Mouse (Mus musculus) midbrain, embryonic 12.5 days (tissue): ENCODE data around the gene Wnt5b. TPM values are rescaled to one million over a fixed set of nuclear protein-coding genes. Genes with fewer than 3 reads are reported as not detected.

Experiments used
- ATAC-seq: fragments of 200-750 bp; cut with Nextera tagmentation; 2 replicates; pipeline ENCODE4 v1.8.0; 2017; ENCODE audit warnings: low read depth, moderate TSS enrichment, moderate library complexity; ENCODE audit not compliant: low FRiP score
- H3K27ac ChIP-seq: fragments of 300-500 bp; sonication (generic); replicated peaks from 2 replicates; pipeline ENCODE4 v1.5.1; 2016; ENCODE audit warnings: mild to moderate bottlenecking
- H3K27me3 ChIP-seq: fragments of 300-500 bp; sonication (generic); 2 replicates; pipeline ENCODE4 v1.6.1; 2016; ENCODE audit warnings: mild to moderate bottlenecking
- H3K36me3 ChIP-seq: fragments of 300-500 bp; sonication (generic); 2 replicates; pipeline ENCODE4 v1.6.1; 2016
- H3K4me1 ChIP-seq: fragments of 300-500 bp; sonication (generic); 2 replicates; pipeline ENCODE4 v1.6.1; 2016
- H3K4me2 ChIP-seq: fragments of 300-500 bp; sonication (generic); replicated peaks from 2 replicates; pipeline ENCODE4 v1.6.1; 2016; ENCODE audit warnings: mild to moderate bottlenecking, moderate library complexity
- H3K4me3 ChIP-seq: fragments of 300-500 bp; sonication (generic); 2 replicates; pipeline ENCODE4 v1.5.1; 2016; ENCODE audit warnings: mild to moderate bottlenecking
- H3K9ac ChIP-seq: fragments of 300-500 bp; sonication (generic); replicated peaks from 2 replicates; pipeline ENCODE4 v1.6.1; 2016; ENCODE audit warnings: mild to moderate bottlenecking, moderate library complexity
- H3K9me3 ChIP-seq: fragments of 300-500 bp; sonication (generic); 2 replicates; pipeline ENCODE4 v1.6.1; 2016; ENCODE audit warnings: mild to moderate bottlenecking
- WGBS: fragments of 180-500 bp; shearing (Covaris S2); methylation state at CpG from one replicate; pipeline ENCODE4 v1.1.7; 2016; 5-methylcytosine and 5-hydroxymethylcytosine counted together
- polyA plus RNA-seq: library from polyadenylated mRNA; unstranded; fragments of >200 nt; fragmentation: Nextera tagmentation; extraction: Ambion mirVana; gene quantifications from 2 replicates; pipeline ENCODE4 v1.2.1, GENCODE M21; 2016

The Wnt5b gene
- polyA plus RNA-seq, 1 experiment from 2014 or later = 10.6 TPM

DNA sequence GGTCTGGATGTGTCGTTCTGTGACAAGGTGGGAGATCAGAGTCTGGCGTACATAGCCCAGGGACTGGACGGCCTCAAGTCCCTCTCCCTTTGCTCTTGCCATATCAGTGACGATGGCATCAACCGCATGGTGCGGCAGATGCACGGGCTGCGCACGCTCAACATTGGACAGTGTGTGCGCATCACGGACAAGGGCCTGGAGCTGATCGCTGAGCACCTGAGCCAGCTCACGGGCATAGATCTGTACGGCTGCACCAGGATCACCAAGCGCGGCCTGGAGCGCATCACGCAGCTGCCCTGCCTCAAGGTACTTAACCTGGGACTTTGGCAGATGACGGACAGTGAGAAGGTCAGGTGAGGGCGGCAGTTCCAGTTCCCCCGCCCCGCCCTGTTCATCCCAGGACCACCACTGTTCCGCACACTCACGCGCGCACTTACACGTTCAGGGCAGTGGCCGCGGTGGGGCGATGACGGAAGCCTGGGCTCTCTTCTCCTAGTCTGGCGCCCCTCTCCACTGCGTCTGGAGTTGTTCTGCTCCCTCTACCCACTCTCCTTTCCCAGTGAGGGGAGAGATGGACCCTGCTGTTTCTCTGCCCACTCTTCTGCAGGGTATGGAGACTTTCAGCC is 63.3 kb downstream of the Wnt5b start:
- Histone ChIP-seq H3K4me2 (peak overlapping the region; percentile 96), H3K27ac (peak overlapping the region; percentile 99), H3K4me1 (peaks cover 53% of the 10 kb centered on the region), H3K27me3 (no peaks in the 10 kb centered on the region), H3K9me3 (no peaks in the 10 kb centered on the region), H3K36me3 (peaks cover 14% of the 10 kb centered on the region; the same call in 1 of the 2 replicates), H3K4me3 (peak overlapping the region; percentile 94), H3K9ac (peak overlapping the region; percentile 93)
- 1% methylated on average over 31 of the region's 33 CpGs for WGBS
- ATAC-seq = no peak

DNA sequence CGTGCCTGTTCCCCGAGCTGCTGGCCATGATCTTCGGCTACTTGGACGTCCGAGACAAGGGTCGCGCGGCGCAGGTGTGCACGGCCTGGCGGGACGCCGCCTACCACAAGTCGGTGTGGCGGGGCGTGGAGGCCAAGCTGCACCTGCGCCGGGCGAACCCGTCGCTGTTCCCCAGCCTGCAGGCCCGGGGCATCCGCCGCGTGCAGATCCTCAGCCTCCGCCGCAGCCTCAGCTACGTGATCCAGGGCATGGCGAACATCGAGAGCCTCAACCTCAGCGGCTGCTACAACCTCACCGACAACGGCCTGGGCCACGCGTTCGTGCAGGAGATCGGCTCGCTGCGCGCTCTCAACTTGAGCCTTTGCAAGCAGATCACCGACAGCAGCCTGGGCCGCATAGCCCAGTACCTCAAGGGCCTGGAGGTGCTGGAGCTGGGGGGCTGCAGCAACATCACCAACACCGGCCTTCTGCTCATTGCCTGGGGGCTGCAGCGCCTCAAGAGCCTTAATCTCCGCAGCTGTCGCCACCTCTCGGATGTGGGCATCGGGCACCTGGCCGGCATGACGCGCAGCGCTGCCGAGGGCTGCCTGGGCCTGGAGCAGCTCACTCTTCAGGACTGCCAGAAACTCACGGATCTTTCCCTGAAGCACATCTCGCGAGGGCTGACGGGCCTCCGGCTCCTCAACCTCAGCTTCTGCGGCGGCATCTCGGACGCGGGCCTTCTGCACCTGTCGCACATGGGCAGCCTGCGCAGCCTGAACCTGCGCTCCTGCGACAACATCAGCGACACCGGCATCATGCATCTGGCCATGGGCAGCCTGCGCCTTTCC is 64.1 kb downstream of the Wnt5b start:
- peaks cover 46% of the 10 kb centered on the region for H3K4me1 ChIP-seq

DNA sequence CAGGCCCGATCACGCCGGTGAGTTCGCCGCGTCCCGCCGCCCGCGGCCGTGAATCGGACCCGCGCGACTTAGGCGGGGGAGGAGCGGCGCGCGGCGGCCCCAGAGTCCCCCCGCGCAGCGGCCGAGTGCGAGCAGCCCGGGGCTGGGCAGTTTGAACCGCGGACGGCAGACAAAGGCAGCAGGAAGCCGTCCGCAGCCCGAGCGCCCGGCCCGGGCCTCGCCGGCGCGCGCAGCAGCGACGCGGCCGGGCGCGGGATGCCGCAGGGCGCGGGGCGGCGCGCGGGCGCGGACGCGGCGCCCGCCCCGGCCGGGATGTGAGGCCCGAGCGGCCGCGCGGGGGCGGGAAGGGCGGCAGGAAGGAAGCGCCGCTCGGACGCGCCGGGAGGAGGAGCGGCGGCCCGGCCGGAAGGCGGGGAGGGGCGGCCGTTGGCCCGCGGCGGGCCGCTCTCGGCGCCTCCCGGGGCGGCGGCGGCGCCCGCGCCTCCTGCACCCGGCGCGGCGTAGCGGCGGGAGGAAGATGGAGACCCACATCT is 64.7 kb downstream of the Wnt5b start, which contains the start of gene Fbxl14:
Gene Fbxl14, plus strand, starts transcription at position 326 of the 533 bp plus-strand sequence.
- peak within 1 kb of the TSS; percentile 94 for H3K4me3 ChIP-seq
- peak within 1 kb of the TSS; percentile 99 for H3K27ac ChIP-seq
- ATAC-seq = peak; percentile 88
- peaks cover 10% of the 10 kb centered on the region; the same call in 1 of the 2 replicates for H3K36me3 ChIP-seq
- H3K4me1 ChIP-seq = peaks cover 41% of the 10 kb centered on the region
- WGBS = under 1% methylated on average over 70 of the region's 101 CpGs
- peak within 1 kb of the TSS; percentile 93 for H3K9ac ChIP-seq
- no peaks in the 10 kb centered on the region for H3K9me3 ChIP-seq
- no peaks in the 10 kb centered on the region for H3K27me3 ChIP-seq
- peak within 1 kb of the TSS; percentile 96 for H3K4me2 ChIP-seq

More for the DNA sequence above, 64.1 kb downstream of the Wnt5b start:
- WGBS = under 1% methylated on average over 57 of the region's 70 CpGs
- Histone ChIP-seq H3K4me3 (peak overlapping the region; percentile 94), H3K27me3 (no peaks in the 10 kb centered on the region), H3K9ac (peak overlapping the region; percentile 93), H3K9me3 (no peaks in the 10 kb centered on the region), H3K36me3 (peaks cover 14% of the 10 kb centered on the region; the same call in 1 of the 2 replicates), H3K4me2 (peak overlapping the region; percentile 96), H3K27ac (peak overlapping the region; percentile 99)
- ATAC-seq = peak; percentile 35

DNA sequence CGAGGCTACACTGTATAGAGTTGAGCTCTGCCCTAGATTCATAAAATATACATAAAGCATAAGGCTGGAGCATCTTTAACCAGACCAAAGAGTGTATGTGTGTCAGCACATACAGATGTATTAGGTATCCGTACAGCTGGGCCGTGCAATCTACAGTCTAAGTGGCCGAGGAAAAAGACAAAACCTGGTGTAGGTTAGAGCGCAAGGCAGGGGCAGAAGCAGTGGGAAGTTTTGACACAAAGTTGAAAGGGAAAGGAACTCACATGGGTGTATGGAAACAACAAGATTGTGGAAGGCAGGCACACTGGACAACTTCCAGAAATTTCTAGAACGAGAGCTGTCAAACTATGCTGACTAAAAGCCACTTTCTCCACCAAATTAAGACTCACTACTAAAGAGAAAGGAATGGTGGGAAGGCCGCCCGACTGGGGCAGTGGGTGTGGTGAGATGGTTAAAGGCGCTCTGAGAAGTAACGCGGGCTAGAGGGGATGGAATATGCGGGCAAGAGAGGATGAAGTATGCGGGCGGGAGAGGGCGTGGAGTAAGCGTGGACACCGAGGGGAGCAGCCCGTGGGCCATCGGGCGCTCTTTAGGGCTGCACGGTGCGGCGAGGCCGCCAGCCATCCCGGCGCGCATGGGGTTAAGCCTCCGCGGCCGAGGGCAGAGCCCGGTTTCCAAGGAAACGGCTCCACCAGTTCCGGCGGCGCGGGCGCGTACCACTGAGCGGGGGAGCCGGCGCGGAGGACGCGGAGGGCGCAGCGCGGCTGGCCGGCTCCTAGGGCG is 65.4 kb downstream of the Wnt5b start:
- H3K9ac ChIP-seq = peak overlapping the region; percentile 93
- peak overlapping the region; percentile 54 for H3K4me2 ChIP-seq
- H3K9me3 ChIP-seq = no peaks in the 10 kb centered on the region
- H3K4me3 ChIP-seq = peak overlapping the region; percentile 94
- WGBS = 2% methylated on average over 49 of the region's 49 CpGs
- 0 out of 2 replicates have a peak, but pooled peaks cover 5% of the 10 kb centered on the region for H3K36me3 ChIP-seq
- peak; percentile 93 for ATAC-seq
- peak overlapping the region; percentile 99 for H3K27ac ChIP-seq
- no peaks in the 10 kb centered on the region for H3K27me3 ChIP-seq
- H3K4me1 ChIP-seq = peaks cover 34% of the 10 kb centered on the region

DNA sequence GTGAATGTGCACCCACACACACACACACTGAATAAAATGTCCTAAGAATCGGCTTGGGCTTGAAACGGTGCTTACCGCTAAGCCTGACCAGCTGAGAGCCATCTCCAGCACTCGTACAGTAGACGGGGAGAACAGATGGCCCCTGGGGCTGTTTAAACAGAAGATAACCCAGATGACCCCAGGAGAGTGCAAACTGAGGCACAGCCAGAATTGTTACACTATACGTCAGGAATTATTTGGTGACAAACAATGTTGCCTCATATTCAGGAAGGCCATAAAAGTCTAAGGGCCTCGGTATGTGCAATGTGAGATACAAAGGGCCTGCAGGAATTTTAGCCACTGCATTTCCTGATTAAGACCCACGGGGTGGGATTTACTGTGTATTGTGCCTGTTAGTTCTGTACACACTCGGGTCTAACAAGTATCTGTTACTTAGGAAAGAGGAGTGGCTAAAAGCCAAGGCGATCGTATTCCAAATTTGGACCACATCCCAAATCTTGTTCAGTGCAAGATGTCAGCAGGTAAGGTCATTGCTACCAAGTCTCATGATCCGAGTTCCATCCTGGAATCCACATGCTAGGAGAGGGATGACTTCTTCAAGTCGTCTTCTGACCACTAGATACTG is 66.3 kb downstream of the Wnt5b start:
- 0 out of 2 replicates have a peak overlapping the region, but pooled peaks have one; percentile 54 for H3K4me2 ChIP-seq
- peaks cover 24% of the 10 kb centered on the region for H3K4me1 ChIP-seq
- no peaks in the 10 kb centered on the region for H3K9me3 ChIP-seq
- no peaks in the 10 kb centered on the region for H3K27me3 ChIP-seq
- no peak overlapping the region; the same call in 1 of the 2 replicates for H3K9ac ChIP-seq
- H3K4me3 ChIP-seq = no peak overlapping the region
- H3K27ac ChIP-seq = no peak overlapping the region
- no peak for ATAC-seq
- no peaks in the 10 kb centered on the region for H3K36me3 ChIP-seq
- WGBS = 65% methylated on average over 13 of the region's 13 CpGs

DNA sequence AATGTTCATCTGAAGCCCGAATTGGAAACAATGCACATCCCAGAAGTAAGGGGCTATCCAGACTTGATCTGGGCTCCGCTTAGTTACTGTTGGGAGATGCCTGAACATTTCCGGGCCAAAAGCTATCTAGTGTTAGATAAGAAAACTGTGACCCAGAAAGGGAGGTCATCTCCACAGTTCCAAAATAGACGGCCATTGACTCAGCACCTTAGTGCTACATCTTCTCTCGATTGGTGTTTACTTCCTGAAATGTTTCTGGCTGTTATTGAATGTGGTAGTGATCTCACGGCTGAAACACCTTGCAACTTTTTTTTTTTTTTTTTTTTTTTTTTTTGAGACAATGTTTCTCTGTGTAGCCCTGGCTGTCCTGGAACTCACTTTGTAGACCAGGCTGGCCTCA is 68.2 kb downstream of the Wnt5b start:
- WGBS = 90% methylated on average over 6 of the region's 6 CpGs
- ATAC-seq = no peak
- Histone ChIP-seq H3K9ac (no peak overlapping the region), H3K9me3 (no peaks in the 10 kb centered on the region), H3K36me3 (no peaks in the 10 kb centered on the region), H3K4me1 (peaks cover 15% of the 10 kb centered on the region), H3K27ac (no peak overlapping the region), H3K27me3 (no peaks in the 10 kb centered on the region), H3K4me2 (no peak overlapping the region), H3K4me3 (no peak overlapping the region)

DNA sequence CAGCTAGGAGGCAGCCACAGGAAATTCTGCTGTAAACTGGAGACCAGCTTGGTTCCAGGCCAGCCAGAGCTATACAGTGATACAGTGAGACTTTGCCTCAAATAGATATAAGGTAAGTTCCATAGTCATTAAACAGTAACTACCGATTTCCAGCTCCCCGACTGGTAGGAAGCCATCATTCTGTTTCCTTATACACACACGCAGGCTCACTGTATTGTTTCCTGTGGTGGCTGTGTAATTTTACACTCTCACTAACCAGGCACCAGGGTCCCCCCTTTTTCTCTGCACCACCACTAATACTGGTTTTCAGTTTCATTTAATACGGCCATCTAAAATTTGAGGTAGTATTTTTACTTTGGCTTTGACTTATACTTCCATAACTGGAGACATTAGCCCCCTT is 70.2 kb downstream of the Wnt5b start:
- Histone ChIP-seq H3K9ac (no peak overlapping the region), H3K4me3 (no peak overlapping the region), H3K9me3 (no peaks in the 10 kb centered on the region), H3K36me3 (no peaks in the 10 kb centered on the region), H3K4me1 (peaks cover 14% of the 10 kb centered on the region), H3K4me2 (no peak overlapping the region), H3K27me3 (no peaks in the 10 kb centered on the region), H3K27ac (no peak overlapping the region)
- WGBS = 90% methylated on average over 4 of the region's 4 CpGs
- ATAC-seq = no peak

DNA sequence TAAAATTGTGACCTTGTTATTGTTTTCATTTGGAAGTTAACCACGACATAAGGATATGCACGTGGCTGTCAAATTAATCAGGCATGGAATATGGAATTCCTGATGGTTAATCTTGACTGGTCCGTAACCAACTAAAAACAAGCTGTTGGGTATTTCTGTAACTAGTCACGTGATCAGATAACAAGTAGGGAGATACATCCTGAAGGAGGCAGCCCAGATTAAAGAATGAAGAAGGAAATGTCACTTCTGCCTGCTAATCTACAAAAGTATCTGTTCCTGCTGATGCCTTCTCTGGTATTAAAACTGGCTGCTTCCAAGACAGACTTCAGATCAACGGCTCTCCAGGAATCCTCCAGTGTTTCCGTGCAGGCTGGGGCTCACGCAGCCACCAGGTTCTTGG is 70.7 kb downstream of the Wnt5b start:
- Histone ChIP-seq H3K9me3 (no peaks in the 10 kb centered on the region), H3K4me1 (peaks cover 12% of the 10 kb centered on the region), H3K4me3 (no peak overlapping the region), H3K4me2 (no peak overlapping the region), H3K36me3 (no peaks in the 10 kb centered on the region), H3K27me3 (no peaks in the 10 kb centered on the region), H3K27ac (no peak overlapping the region), H3K9ac (no peak overlapping the region)
- WGBS = 87% methylated on average over 7 of the region's 7 CpGs
- ATAC-seq = no peak

DNA sequence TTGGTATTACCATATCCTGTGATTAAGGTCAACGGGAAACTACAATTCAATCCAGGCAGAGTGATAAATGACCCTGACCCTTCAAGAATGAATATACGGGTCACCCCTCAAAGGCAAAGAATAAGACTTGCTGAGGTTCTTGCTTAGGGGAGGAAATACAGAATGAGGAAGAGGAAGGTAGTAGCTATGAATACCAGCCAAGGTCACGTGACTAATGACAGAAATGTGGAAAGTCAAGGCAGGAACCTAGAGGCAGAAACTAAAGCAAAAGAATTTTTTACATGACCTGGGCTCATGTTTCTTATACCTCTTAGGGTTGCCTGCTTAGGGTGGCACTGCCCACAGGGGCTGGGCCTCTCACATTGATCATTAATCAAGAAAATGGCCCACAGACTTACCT is 71.4 kb downstream of the Wnt5b start:
- Histone ChIP-seq H3K9me3 (no peaks in the 10 kb centered on the region), H3K9ac (no peak overlapping the region), H3K27ac (no peak overlapping the region), H3K27me3 (no peaks in the 10 kb centered on the region), H3K4me3 (no peak overlapping the region), H3K36me3 (no peaks in the 10 kb centered on the region), H3K4me1 (peaks cover 5% of the 10 kb centered on the region; the same call in 1 of the 2 replicates), H3K4me2 (no peak overlapping the region)
- 85% methylated on average over 3 of the region's 3 CpGs for WGBS
- ATAC-seq = no peak

DNA sequence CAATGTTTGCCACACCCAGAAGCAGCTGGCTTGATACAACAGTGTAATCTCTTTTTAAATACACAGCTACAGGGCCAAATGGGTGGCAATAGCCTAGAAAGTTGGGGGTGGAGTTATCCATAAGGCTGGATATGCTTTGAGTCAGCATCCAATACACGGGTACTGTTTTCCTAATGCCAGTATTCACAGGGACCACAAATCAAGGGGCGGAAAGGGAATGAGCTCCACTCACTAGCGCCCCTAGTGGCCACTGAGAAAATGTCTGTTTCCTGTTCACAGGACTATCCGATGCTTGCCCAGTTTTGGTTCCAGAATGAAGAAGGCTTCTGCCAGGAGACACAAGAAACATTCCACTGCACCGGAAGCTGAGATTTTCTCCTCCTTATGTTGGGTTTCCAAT is 72.0 kb downstream of the Wnt5b start:
- H3K4me3 ChIP-seq = no peak overlapping the region
- 0 out of 2 replicates have a peak, but pooled peaks cover 3% of the 10 kb centered on the region for H3K4me1 ChIP-seq
- no peaks in the 10 kb centered on the region for H3K36me3 ChIP-seq
- WGBS = 36% methylated on average over 5 of the region's 5 CpGs
- no peak overlapping the region for H3K4me2 ChIP-seq
- H3K27ac ChIP-seq = no peak overlapping the region
- no peaks in the 10 kb centered on the region for H3K9me3 ChIP-seq
- ATAC-seq = no peak
- H3K27me3 ChIP-seq = no peaks in the 10 kb centered on the region
- no peak overlapping the region for H3K9ac ChIP-seq

DNA sequence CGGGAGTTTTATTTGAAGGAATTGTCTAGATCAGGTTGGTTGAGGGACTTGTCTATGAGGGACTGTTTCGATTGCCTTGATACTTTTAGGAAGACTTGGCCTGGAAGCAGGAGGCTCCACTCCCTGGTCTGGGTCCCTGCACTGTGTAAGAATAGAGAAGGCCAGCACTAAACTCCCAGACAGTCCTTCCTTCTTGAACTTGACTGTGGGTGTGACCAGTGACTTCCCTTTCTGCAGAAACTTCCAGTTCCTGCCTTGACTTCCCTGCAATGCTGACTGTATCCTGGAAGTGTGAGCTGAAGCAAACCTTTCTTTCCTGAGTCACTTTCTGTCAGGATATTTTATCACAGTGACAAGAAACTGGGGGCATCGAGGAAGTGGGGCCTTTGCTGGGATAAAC is 73.4 kb downstream of the Wnt5b start:
- Histone ChIP-seq H3K4me3 (no peak overlapping the region), H3K4me2 (no peak overlapping the region), H3K27me3 (no peaks in the 10 kb centered on the region), H3K36me3 (no peaks in the 10 kb centered on the region), H3K9ac (no peak overlapping the region), H3K9me3 (no peaks in the 10 kb centered on the region), H3K27ac (no peak overlapping the region), H3K4me1 (0 out of 2 replicates have a peak, but pooled peaks cover 3% of the 10 kb centered on the region)
- 90% methylated on average over 3 of the region's 3 CpGs for WGBS
- no peak for ATAC-seq
